Mouse (Mus musculus) gastrocnemius, postnatal 25 days (tissue): Measurements from ENCODE around the gene Tnfrsf19. TPM values are rescaled to one million over a fixed set of nuclear protein-coding genes. Genes with fewer than 3 reads are reported as not detected.

Experiments used
- DNase-seq: peaks from one replicate; pipeline ENCODE4 v3.0.0; 2022
- long read RNA-seq, 2 experiments: library from polyadenylated mRNA; stranded (forward); transcript quantifications; one replicate each; pipeline ENCODE4 v2.0.0; 2021
- total RNA-seq, 2 experiments: library from RNA; stranded (reverse); gene quantifications; 1 replicate in 1 of 2; 2 replicates in 1 of 2; pipeline ENCODE4 v1.2.3; 2021

Tnfrsf19 gene
- 1 to 10 TPM; 6.1 to 8.5 TPM for total RNA-seq
- long read RNA-seq, experiment 1, full-length matches to known transcripts = 1 of 3 reads
- long read RNA-seq, experiment 1, partial matches to known transcripts = 0 of 3 reads
- long read RNA-seq, experiment 1, other reads (novel, unspliced or antisense) = 2 of 3 reads
- long read RNA-seq, experiment 2, full-length matches to known transcripts = 2 of 2 reads
- long read RNA-seq, experiment 2, partial matches to known transcripts = 0 of 2 reads
- long read RNA-seq, experiment 2, other reads (novel, unspliced or antisense) = 0 of 2 reads

GRCm38 (mm10) chr14:61046091-61046681 is at the start of gene Tnfrsf19:
Tnfrsf19 (minus strand) TSS chr14:61046490.
- peak; percentile 69 for DNase-seq

DNA sequence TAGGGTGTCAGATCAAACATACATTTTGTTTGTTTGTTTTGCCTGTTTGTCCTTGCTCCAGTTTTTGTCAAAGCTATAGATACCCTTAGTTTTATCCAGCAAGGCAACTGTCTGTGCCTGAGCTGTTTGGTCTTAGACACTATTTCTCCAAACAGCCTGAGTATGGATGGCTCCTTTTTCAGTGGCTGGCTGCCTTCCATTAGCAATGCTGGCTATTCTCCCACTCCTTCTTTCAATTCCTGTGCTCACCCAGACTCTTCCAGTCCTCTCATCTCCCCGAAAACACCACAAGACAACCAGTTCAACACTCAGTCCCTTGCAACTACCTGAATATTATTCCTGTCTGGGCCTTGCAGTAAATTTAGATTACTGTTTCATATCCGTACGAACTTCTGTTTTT is 45.8 kb upstream of the Tnfrsf19 start:
- no peak for DNase-seq

GRCm38 (mm10) chr14:61090955-61091354 is 44.7 kb upstream of the Tnfrsf19 start:
- DNase-seq = no peak

GRCm38 (mm10) chr14:61088187-61088586 is 41.9 kb upstream of the Tnfrsf19 start:
- no peak for DNase-seq

DNA sequence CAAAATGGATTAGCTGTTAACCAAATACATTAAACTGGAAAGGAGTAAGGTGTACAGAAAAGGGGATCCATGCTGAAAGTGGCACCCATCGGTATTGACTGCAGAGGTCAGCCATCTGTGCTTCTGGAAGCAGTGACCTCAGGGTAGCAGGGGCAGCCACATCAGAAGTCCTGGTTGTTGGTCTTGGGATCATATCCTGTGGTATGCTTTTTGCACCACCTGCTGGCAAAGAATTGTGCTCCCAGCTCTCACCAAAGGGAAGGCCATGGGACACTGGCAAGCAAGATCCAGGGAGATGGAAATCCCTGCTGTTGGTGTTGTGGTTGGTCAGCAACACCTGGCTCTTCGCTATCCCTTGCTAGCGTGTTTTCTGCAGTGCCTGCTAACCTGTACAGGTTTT is 39.0 kb upstream of the Tnfrsf19 start:
- DNase-seq = no peak

DNA sequence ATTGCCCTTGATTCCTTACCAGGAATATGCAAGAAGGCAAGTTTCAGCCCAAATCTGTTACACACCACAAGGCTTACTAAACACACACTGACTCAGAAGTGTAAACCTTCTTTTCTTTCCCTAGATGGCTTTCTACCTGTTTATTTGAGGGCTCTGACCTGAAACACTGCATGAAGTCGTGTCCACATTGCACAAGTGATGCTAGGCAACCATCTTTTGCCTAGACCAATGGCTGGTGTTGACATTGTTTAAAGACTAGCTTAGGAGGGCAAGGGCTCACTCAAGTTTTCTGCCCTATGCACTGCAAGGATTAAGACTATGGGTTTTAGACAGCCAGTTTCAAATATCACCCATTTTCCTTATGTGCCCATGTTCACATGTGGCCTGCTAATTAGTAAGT is 23.3 kb upstream of the Tnfrsf19 start:
- DNase-seq = no peak

- DNase-seq = no peak
These were observed 15.4 kb upstream of the Tnfrsf19 start for GRCm38 (mm10) chr14:61061729-61062128.

DNA sequence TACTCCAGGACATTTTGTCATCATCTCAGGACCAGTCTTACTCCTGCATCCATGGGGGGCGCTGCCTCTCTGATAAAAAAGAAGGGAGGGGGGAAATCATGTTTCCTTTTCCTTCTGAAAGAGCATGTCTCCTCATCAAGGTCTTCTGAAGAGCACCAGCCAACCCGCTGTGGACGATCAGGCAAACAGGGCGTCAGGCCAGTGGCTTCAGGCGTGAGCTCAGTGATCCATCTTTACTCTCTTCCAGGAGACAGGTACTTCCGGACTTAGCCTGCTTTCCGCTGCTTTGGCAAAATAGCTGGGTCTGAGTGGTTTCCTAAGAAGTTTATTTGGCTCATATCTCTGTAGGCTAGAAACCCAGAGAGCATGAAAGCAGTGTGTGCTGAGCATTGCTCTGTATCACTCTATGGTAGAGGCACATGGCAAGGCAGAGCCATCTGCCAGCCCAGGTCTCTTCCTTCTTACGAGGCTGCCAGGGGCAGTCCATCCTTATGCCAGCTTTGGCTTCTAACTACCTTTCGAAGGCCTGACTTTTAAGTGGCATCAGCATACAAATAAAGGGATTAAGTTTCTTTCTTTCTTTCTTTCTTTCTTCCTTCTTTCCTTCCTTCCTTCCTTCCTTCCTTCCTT is 13.1 kb upstream of the Tnfrsf19 start:
- DNase-seq = no peak

DNA sequence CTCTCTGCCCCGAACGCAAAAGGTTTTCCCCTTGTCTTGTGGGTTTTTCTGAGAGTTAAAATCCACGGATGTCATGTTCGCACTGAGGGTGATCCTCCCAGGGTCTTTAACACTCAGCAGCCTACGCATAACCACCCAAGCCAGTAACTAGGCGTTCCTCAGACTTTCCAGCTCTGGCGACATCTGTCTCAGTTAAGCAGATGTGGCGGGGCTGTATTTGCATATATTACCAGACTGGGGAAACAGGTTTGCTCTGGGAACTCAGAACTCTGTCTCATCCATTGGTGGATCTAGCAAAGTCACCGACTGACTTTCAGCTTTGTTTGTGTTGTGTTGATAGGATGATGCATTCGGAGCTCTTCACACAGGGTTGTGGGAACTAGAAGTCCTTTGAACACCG is 10.7 kb upstream of the Tnfrsf19 start:
- DNase-seq = no peak

DNA sequence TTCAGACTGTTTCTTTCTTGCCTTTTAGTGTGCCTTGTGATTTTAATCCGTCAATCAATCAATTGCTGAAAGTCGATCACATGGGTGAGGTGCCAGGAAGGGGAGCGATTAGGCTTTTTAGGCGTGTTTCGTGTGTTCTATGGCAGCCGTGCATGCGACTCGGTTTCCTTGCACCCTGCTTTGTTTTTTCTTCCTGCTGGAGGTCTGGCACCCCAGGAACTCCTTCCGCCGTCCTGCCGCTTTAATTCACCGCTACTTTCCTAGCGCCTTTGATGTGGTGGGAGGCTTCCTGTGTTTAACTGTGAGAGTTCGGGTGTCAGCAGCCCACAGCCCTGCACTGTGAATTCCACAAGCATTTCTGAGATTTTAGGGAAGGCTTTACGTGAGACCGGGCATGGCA is 10.2 kb upstream of the Tnfrsf19 start:
- no peak for DNase-seq

GRCm38 (mm10) chr14:61055864-61056263 is 9.6 kb upstream of the Tnfrsf19 start:
- no peak for DNase-seq

DNA sequence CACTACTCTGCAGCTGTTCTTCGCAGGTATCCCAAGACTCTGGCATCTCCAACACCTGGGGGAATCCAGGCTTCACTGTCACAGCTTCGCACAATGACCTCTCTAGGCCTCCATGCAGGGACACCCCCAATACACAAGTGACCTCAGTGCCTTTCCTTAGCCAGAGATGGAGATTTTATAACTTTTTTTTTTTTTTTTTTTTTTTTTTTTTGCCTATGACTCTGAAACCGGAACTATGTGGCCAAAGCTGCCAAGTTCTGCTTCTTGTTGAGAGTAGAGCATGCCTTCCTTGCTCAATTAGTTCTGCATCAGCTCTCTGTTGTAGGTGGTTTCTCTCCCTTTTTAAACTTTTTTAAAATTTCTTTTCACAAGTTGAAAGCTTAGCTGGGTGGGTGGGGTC is 5.9 kb upstream of the Tnfrsf19 start:
- DNase-seq = no peak

- no peak for DNase-seq
These were observed 722 bp downstream of the Tnfrsf19 start for GRCm38 (mm10) chr14:61045446-61046090.

GRCm38 (mm10) chr14:61044316-61044715 is 2.0 kb downstream of the Tnfrsf19 start:
- DNase-seq = no peak

DNA sequence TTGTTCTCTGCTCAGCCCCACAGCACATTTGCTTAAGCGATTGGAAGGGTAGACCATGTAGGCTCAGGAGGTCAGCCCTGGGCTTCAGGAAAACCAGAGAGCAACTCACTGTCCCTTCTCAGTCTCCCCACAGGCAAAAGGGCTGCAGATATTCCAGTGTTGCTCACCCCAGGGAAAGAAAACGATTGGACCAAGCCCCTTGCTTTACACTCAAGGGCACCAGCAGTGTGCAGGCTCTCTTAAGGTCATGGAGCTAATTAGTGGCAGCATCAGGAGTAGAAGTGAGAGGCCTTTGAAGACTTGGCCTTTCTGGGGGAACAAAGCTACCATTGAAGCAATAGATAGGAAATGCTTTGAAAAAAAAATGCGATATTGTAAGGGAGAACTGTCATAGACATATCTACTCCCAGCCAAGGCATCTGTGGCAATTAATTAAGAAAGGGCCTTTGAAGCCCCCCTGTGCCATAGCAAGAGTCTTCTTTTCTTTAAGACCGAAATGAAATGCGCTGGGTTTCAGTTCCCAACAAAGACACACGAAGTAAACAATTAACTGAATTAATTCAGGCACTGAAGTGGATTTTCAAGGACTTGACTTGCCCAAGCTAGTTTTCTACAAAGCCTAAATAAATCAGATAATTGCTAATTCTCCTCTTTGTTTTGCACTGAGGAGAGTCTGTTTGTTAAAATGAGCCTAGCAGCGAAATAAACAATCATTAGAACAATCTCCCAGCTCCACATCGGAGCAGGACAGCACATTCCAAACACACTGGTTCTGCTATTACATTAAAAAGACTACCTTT is 2.6 kb downstream of the Tnfrsf19 start:
- DNase-seq = no peak

DNA sequence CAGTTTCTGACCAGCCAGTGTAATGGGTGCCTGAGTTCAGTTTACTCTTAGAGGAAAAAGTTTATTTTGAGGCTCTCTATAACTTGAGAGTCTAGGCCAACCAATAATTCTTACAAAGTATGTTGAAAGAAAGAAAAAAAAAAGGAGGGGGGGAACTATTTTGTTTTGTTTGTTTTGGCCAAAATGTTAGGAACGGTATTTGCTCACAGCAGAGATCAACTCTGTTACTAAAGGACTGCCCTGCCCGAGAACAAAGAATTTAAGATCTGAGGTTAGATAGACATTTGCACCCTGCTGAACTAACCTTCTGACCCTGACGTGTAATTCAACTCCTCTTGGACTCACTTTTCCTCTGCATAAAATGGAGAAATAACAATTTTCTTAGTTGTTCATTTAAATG is 4.0 kb downstream of the Tnfrsf19 start:
- DNase-seq = no peak

DNA sequence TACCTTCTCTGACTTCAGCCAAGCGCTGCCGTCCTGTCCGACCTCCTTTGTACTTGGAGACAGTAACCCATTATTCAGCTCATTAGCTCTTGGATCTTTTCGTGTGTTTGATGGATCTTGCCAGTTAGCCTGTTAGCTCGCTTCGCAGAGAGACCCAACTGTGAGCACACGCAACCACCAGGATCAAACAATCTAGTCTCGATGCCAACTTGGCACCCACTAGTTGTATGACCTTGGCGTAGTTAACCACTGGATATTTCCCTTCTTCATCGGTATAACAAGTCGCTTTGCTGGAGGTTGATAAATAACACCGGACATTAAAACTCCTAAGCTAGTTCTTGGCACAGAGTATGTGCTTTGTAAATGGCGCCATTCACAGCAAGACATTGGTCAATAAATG is 6.1 kb downstream of the Tnfrsf19 start:
- no peak for DNase-seq

DNA sequence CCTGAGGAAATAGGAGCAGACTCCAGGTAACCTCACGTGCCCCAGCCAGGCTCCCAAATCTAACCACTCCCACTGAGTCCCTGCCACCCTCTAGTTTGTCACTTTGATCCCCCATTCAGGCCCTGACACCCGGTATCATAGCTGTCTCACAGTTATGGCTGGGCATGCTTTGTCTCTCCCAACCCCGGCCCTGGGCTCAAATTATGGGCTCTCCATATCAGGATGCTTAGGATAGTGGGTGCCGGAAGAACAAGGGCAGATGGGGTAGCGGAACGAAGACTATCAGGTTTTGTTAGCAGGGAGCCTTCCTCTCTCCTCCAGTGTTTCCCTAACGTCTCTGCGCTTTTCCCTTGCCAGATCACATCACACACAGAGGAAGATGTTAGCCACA is 8.2 kb downstream of the Tnfrsf19 start:
- DNase-seq = no peak

DNA sequence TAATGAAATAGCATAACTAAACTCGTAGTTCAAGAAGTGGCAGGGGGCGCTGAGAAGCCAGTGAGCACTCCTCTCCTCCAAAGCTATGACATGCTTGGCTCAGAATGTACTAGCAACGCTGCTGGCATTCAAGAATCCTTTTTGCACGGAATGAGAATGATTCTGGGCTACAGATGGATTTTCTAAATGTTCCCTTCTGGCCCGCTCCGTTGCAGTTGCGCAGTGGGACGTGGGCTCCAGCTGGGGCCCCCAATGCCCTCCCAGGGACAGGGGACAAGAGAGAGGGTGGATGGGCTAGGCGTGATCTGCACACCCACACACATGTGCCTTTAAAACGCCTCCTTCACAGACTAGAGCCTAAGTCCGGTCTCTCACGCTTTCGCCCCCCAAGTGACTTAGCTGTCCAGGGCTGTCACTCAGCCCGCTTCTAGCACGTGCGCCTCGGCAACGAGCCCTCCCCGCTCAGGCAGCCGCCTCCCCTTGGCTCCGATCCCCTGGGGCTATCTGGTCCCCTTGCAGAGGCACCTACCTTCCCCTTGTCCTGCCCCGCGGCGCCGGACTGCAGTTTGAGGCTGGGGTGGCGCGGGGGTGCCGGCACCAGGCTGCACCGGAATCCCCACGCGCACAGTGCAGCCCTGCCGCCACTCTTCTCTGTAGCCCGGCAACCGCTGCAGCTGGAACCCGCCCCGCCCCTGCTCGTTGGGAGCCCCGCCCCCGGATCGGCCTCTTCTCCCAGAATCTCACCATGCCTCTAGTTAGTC is 8.8 kb downstream of the Tnfrsf19 start:
- peak; percentile 29 for DNase-seq

- no peak for DNase-seq
These were observed 15.9 kb downstream of the Tnfrsf19 start for GRCm38 (mm10) chr14:61030366-61030765.

DNA sequence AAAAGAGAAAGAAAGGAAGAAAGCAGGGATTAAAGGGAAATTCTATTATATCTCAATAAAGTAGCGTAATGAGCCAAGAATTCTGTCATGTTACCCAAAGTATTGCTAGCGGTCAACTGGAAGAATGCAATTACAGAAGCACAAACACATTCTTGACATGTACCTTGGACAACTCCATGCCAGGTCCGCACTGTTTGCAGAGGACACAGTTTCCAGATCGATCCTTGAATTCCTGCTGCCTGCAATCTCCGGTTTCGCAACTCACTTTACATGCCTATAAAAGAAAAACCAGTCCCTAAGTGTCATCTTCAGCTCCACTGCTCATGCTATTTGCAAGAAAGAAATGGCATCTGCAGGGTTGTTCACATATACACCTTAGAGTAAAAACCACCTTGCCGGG is 22.3 kb downstream of the Tnfrsf19 start:
- DNase-seq = no peak

DNA sequence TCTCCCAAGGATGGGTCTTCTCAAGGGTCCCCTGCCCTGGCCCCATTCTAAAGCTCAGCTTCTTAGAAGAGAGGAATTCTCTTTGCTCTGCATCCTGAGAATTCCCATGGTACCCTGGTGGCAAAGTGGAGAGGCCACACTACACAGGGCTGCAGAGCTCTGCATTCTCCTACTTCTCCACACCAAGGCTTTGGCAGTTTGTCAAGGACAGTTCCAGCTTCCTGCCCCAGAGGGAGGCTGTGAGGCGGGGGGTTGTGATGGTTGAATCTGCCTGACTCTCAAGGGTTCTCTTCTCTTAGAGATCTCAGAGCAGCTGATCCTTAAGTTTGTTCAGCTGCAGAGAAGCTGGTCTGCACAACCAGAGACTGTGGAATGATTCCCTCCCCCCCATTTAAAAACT is 23.9 kb downstream of the Tnfrsf19 start:
- DNase-seq = no peak
